Mouse (Mus musculus): ENCODE measurements around the gene Tenm2. TPM values are rescaled to one million over a fixed set of nuclear protein-coding genes. Genes with fewer than 3 reads are reported as not detected.

The Tenm2 gene
- polyA plus RNA-seq, 1 experiment from 2014 or later = 0.80 TPM

GRCm38 (mm10) chr11:36078391-36078790 lies 1157.4 kb downstream of the Tenm2 start:
- no peak overlapping the region for H3K9ac ChIP-seq (ENCODE audit: low read depth, low read length)
- no peaks in the 10 kb centered on the region for H3K4me1 ChIP-seq (replicated peaks; ENCODE audit: insufficient read depth, low read length)
- no peak overlapping the region for H3K27ac ChIP-seq
- H3K9me3 ChIP-seq (replicated peaks; ENCODE audit: low read length) = no peaks in the 10 kb centered on the region
- no peaks in the 10 kb centered on the region for H3K36me3 ChIP-seq (ENCODE audit: insufficient read depth, low read length)
- DNase-seq (ENCODE audit: low spot score) (no peak), ATAC-seq (replicated peaks; ENCODE audit: low FRiP score, low read depth) (no peak)
- H3K4me3 ChIP-seq (replicated peaks; ENCODE audit: low read depth, low read length) = no peak overlapping the region
- 88% methylated on average over 7 of the region's 7 CpGs for WGBS
- no peak overlapping the region for H3K4me2 ChIP-seq (ENCODE audit: low read length)
- TF ChIP-seq CTCF (IDR thresholded peaks at IDR 0.05; ENCODE audit: low read depth) = no peak
- H3K27me3 ChIP-seq (ENCODE audit: insufficient read depth, low read length) = no peaks in the 10 kb centered on the region

- Histone ChIP-seq H3K4me3 (replicated peaks; ENCODE audit: low read depth, low read length) (no peak overlapping the region), H3K36me3 (ENCODE audit: insufficient read depth, low read length) (no peaks in the 10 kb centered on the region), H3K4me1 (replicated peaks; ENCODE audit: insufficient read depth, low read length) (no peaks in the 10 kb centered on the region), H3K9me3 (replicated peaks; ENCODE audit: low read length) (no peaks in the 10 kb centered on the region), H3K27ac (no peak overlapping the region), H3K9ac (ENCODE audit: low read depth, low read length) (no peak overlapping the region), H3K4me2 (ENCODE audit: low read length) (no peak overlapping the region), H3K27me3 (ENCODE audit: insufficient read depth, low read length) (no peaks in the 10 kb centered on the region)
- no peak for TF ChIP-seq CTCF (IDR thresholded peaks at IDR 0.05; ENCODE audit: low read depth)
- ATAC-seq (replicated peaks; ENCODE audit: low FRiP score, low read depth) = no peak
- 71% methylated on average over 8 of the region's 8 CpGs for WGBS
- no peak for DNase-seq (ENCODE audit: low spot score)
These were observed 1161.7 kb downstream of the Tenm2 start for GRCm38 (mm10) chr11:36074015-36074567.

- Histone ChIP-seq H3K9me3 (replicated peaks; ENCODE audit: low read length) (no peaks in the 10 kb centered on the region), H3K36me3 (ENCODE audit: insufficient read depth, low read length) (no peaks in the 10 kb centered on the region), H3K27ac (no peak overlapping the region), H3K4me3 (replicated peaks; ENCODE audit: low read depth, low read length) (no peak overlapping the region), H3K27me3 (ENCODE audit: insufficient read depth, low read length) (no peaks in the 10 kb centered on the region), H3K9ac (ENCODE audit: low read depth, low read length) (no peak overlapping the region), H3K4me2 (ENCODE audit: low read length) (no peak overlapping the region), H3K4me1 (replicated peaks; ENCODE audit: insufficient read depth, low read length) (no peaks in the 10 kb centered on the region)
- TF ChIP-seq CTCF (IDR thresholded peaks at IDR 0.05; ENCODE audit: low read depth) = no peak
- ATAC-seq (replicated peaks; ENCODE audit: low FRiP score, low read depth) (no peak), DNase-seq (ENCODE audit: low spot score) (no peak)
- 72% methylated on average over 8 of the region's 8 CpGs for WGBS
These were observed 1162.5 kb downstream of the Tenm2 start for GRCm38 (mm10) chr11:36073074-36073818.

GRCm38 (mm10) chr11:36072646-36073045 lies 1163.1 kb downstream of the Tenm2 start:
- no peak for TF ChIP-seq CTCF (IDR thresholded peaks at IDR 0.05; ENCODE audit: low read depth)
- Histone ChIP-seq H3K27me3 (ENCODE audit: insufficient read depth, low read length) (no peaks in the 10 kb centered on the region), H3K4me3 (replicated peaks; ENCODE audit: low read depth, low read length) (no peak overlapping the region), H3K27ac (no peak overlapping the region), H3K4me2 (ENCODE audit: low read length) (no peak overlapping the region), H3K4me1 (replicated peaks; ENCODE audit: insufficient read depth, low read length) (no peaks in the 10 kb centered on the region), H3K9ac (ENCODE audit: low read depth, low read length) (no peak overlapping the region), H3K9me3 (replicated peaks; ENCODE audit: low read length) (no peaks in the 10 kb centered on the region), H3K36me3 (ENCODE audit: insufficient read depth, low read length) (no peaks in the 10 kb centered on the region)
- 92% methylated on average over 5 of the region's 5 CpGs for WGBS
- DNase-seq (ENCODE audit: low spot score) (no peak), ATAC-seq (replicated peaks; ENCODE audit: low FRiP score, low read depth) (no peak)

- WGBS = 31% methylated on average over 9 of the region's 9 CpGs
These were observed 1163.7 kb downstream of the Tenm2 start for GRCm38 (mm10) chr11:36072038-36072437.

GRCm38 (mm10) chr11:36059325-36059843 lies 1176.4 kb downstream of the Tenm2 start:
- no peaks in the 10 kb centered on the region for H3K27me3 ChIP-seq (ENCODE audit: insufficient read depth, low read length)
- H3K9ac ChIP-seq (ENCODE audit: low read depth, low read length) = no peak overlapping the region
- no peak overlapping the region for H3K4me2 ChIP-seq (ENCODE audit: low read length)
- 60% methylated on average over 1 of the region's 1 CpGs for WGBS
- H3K4me3 ChIP-seq (replicated peaks; ENCODE audit: low read depth, low read length) = no peak overlapping the region
- DNase-seq (ENCODE audit: low spot score) = no peak
- no peak overlapping the region for H3K27ac ChIP-seq
- H3K9me3 ChIP-seq (replicated peaks; ENCODE audit: low read length) = no peaks in the 10 kb centered on the region
- no peak for ATAC-seq (replicated peaks; ENCODE audit: low FRiP score, low read depth)
- TF ChIP-seq CTCF (IDR thresholded peaks at IDR 0.05; ENCODE audit: low read depth) = no peak
- H3K4me1 ChIP-seq (replicated peaks; ENCODE audit: insufficient read depth, low read length) = no peaks in the 10 kb centered on the region
- H3K36me3 ChIP-seq (ENCODE audit: insufficient read depth, low read length) = no peaks in the 10 kb centered on the region

More at GRCm38 (mm10) chr11:36072038-36072437, 1163.7 kb downstream of the Tenm2 start:
- no peaks in the 10 kb centered on the region for H3K36me3 ChIP-seq (ENCODE audit: insufficient read depth, low read length)
- H3K4me3 ChIP-seq (replicated peaks; ENCODE audit: low read depth, low read length) = no peak overlapping the region
- no peak overlapping the region for H3K9ac ChIP-seq (ENCODE audit: low read depth, low read length)
- no peak for ATAC-seq (replicated peaks; ENCODE audit: low FRiP score, low read depth)
- no peak for TF ChIP-seq CTCF (IDR thresholded peaks at IDR 0.05; ENCODE audit: low read depth)
- DNase-seq (ENCODE audit: low spot score) = no peak
- no peaks in the 10 kb centered on the region for H3K9me3 ChIP-seq (replicated peaks; ENCODE audit: low read length)
- H3K4me2 ChIP-seq (ENCODE audit: low read length) = no peak overlapping the region
- no peaks in the 10 kb centered on the region for H3K27me3 ChIP-seq (ENCODE audit: insufficient read depth, low read length)
- H3K27ac ChIP-seq = no peak overlapping the region
- H3K4me1 ChIP-seq (replicated peaks; ENCODE audit: insufficient read depth, low read length) = no peaks in the 10 kb centered on the region

Data from kidney, postnatal 0 days (tissue).